Mouse (Mus musculus) c-Kit-negative CD71-positive TER-119-positive erythroid progenitor cells, embryonic 14.5 days (primary cell): ENCODE results near the gene Sgcd.

Source experiments
- DNase-seq: peaks from one replicate; pipeline ENCODE4 v3.0.0-alpha.2; 2013; ENCODE audit warnings: low read depth, low spot score

Gene Sgcd

DNA sequence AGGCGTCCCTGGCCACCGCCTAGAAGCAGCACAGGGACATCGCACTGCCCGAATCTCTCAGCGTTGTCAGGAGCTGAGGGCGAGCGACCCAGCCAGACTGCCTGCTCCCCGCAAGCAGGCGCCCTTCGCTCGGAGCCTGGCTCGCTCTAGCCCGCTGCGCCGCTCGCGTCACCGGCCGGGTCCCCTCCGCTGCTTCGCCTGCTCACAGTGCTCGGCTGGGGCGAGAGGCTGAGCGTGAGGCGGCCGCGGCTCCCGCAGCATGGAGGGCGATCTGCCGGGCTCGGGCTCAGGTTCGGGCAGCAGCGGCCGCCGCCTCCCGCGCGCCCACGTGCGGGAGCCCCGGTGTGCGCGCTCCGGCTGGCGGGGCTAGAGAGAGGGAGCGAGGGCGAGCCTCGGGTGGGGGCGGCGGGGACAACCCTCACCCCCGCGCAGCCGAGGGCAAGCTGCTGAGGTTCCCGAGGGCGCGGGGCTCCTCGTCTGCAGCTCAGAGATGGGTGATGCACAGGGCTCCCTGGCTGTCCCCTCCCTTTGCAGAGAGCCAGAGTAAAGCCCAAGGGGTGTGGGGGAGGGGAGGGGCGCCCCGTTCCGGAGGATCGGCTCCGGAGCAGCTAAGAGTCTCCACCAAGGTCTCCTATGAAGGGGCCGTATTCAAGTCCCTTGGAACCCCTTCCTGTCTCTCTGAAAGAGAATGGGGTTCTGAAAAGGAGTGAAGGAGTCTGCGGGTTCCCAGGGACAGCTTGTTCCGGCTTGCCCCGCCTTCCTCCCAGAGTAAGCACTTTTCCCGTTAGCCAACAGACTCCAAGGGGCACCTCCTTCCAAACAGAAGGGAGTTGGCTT, at the start of gene Sgcd:
Gene Sgcd (minus strand): TSS at position 273 of the 837 bp plus-strand sequence.
- no peak for DNase-seq

DNA sequence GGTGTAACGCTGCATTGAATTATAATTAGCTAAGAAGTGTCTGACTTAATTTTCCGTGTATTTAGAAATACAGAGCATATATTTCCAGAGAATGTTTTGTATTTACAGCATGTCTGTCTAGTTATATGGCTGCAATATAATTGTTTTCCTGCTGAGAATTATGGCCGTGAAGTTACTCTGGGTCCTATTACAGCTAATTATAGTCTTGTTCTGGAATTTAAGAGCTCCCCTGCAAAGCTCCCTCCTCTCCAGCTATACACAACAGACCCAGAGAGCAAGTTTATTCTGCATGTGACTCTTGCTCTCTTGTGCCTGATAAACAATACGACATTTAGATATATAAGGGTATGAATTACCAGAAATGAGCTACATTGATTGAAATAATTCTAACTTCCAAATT, 49.3 kb upstream of the Sgcd start:
- no peak for DNase-seq

DNA sequence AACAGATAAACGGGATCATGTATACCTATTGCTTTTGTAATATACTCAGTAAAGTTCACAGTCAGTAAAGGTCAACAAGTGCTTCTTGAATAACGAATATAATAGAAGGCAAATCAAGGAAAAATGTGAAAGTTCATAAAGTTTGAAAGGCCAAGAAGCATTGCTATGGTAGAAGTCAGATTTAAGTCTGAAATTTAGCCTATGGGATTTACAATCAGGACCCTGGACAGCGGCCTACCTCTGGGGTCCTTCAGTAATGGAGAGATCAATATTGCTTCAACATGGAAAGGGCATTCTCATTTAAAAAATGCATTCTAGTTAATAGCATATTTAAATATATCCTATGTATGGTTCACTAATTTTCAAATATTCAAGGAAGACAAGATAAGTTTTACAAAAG, 24.1 kb upstream of the Sgcd start:
- no peak for DNase-seq

DNA sequence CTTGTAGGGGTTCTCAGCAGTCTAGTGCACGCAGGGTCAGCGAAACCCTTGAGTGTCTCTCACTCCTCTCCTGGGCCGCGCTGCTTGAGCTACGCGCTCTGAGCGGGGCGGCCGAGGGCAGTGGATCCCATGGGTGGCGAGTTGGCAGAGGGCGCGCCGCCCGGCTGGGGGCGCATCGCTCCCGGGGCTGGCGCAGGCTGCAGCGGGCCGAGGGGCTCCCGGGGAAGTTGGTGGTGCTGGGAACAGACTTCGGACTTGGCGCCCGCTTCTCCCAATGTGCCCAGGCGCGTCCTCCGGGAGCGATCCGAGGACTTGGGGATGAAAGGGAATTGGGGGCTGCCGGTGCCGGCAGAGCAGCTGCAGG, 454 bp downstream of the Sgcd start:
- no peak for DNase-seq

DNA sequence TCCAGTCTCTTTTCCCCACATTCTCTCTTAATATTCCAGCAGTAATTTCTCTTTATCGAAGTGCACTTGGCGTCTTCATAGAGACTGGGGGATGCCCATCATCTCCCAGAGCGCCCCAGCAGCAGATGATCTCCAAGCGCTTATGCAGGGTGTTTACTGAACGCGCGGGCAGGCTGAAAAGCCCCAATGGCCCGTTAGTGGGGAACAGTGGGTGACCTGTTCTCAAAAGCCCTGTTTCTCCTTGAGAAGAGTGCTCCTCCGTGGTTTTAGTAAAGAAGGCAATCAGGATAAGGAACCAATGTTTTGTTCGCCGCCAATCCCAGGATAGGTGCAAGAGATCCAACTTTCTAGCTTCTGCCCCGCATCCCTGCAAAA, 889 bp downstream of the Sgcd start:
- no peak for DNase-seq

DNA sequence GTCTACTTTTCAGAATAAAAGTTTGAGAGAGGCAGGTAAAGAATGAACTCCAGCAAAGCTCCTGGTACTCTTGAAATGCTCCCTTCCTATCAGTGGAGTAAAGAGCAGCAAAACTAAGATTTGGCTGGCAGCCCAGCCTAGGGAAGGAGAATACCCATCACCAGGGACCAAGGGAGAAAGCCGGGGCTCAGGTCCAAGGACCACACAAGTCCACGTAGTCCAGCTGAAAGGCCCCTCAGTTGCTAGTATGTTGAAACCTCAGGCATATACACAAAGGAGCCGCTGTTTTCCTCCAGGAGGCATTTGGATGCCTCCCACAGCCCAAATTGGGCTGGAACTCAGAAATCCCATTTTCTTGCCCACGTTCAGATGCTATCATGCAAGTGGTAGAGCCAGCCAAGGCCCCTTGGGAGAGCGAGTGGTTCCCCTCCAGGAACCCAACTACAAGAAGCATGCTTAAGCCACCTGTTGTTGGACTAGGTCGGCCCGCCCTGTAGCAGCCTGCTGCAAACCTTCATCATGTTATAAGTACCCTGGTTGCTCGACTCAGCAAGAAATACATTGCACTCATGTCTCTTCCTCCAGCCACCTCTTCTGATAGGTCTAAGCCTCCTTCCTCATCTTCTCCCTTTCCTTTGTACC, 1.4 kb downstream of the Sgcd start:
- DNase-seq: no peak

DNA sequence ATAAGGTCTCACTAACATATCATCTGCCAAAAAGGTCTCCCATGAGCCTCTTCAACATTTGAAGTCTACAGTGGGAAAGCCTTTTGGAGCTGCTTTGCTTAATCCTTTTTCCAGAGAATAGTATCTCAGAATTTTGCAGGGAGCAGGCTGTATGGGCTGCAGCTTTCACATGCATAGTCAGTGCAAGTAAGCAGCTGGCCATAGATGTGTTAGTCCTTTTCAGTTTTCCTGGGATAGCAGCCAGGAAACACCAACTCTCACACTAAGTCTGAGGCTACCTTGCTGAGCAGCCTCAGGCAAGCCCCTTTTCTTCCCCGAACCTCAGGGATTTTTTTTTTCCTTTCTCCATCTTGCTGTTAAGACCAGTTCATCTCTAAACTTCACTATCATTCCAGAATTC, 6.6 kb downstream of the Sgcd start:
- DNase-seq: no peak

DNA sequence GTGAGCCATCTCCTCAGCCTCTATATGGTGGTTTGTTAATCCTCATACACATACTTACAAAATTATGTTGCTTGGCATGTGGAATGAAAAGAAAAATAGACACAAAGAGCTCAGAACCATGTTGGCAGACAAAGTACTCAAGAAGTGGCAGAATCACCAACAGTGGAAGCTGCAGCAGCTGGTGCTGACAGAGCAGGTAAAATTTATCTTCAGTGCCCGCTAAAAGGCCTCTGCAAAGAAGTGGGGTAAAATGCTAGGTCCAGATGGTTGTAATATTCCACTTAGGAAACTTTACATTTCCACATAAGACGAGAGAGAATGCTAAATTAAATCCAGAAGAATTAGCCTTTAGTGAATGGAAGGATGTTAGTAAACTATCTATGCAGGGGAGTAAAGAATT, 7.7 kb downstream of the Sgcd start:
- DNase-seq: no peak

DNA sequence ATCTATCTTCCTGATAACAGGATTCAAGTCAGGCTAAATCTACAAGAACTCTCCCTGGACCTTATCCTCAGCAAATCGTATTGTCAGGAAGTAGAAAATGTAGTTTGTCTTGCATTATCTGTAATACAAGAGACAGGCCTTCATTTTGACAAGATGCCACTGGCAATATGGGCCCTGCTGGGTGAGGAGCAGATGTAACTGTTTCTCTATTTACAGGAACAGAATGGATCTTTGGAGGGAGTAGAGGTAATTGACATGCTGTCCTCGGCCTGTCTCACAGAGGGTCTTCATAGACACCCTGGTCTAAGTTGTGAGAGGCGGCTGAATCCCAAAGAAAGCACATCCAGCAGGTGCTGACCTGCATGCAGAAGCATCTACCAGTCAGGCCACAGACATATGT, 35.5 kb downstream of the Sgcd start:
- no peak for DNase-seq

DNA sequence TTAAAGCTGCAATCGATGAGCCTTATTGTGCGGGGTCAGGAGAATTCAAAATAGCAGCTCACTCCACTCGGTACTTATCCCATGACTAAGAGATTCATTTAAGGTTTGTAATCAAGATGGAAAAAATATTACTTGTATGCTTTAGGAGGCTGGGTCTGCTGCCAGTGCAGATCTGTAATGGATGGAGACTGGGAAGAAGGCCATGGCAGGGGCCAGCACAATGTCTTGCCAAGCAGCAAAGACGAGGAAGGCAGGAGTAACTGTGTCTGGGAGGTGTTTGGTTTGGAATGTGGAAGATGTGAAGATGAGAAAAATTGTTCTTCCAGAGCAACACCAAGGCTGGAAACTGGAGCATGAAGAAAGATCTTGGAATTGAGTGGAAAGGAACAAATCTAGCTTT, 36.4 kb downstream of the Sgcd start:
- DNase-seq: no peak

DNA sequence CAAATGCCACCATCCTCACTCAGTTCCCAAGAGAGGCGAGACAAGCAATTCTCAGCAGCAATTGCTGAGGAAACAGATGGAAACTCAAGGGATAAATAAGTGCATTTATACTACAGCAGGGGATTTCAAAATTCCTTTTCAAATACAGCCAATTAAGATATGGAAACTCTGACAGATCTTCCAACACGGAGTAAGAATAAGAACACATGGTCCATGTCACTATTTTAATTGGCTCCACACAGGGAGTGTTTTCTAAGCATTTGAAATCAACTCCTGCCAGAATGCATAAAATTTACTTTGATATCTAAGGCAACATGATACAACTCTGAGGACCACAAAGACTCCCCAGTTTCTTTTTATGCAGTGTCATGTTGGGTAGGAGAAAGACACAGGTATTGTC, 49.0 kb downstream of the Sgcd start:
- no peak for DNase-seq

DNA sequence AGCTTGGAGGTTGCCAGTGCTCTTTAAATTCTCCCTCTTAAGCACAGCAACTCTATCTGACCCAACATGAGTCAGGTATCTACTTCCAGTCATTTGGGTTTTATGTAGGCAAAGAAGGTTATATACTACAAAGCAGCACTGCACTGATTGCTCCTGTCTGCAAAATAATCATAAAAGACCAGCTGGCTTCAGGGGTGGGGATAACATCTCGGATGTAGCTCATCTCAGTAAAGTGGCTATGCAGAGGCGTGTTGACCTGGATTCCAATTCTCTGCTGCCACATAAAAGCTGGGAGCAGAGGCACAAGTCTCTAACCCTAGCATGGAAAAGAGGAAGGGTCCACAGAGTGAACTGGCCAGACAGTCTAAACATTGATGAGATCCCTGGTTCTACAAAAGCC, 71.2 kb downstream of the Sgcd start:
- no peak for DNase-seq

DNA sequence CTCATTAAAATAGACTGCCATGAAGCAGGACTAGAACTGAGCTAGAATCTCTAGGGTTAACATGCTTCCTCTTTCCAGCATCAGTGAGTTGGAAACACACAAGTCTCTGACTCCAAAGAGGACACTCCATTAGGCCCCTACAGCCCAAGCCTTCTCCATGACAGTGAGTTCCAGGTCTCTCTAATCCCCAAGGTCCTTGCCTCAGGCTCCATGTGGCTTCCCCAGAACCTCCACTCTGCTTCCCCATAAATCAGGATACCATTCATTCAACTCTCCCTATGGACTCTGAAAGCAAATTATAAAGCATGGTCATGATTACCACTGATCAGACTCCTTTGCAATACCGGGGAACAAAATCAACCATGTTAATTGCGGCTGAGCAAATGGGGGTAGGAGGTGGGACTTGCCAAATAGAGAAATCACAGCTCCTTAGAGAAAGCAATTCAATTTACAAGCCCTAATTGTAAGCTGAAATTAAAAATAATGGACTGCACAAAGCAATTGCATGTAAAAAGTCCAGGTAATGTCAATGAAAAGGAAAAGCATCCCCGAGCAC, 97.1 kb downstream of the Sgcd start:
- no peak for DNase-seq

DNA sequence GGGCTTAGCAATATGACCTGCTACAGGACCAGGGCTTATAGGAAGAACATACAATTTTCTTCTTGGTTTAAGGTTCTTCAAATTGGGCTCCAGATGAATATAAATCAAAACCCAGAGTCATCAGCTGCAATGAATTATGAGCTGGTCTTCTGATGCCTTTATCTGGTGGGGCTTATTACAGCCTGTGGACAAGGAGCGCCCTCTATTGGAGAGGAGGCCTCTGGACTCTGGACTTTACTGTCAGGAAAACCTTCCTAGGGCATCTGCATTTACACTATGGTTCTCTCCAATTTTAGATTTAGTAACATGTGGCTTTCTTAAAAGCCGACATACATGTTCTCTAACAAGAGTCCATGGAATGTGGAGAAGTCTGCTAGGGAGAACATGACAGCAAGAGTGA, 98.5 kb downstream of the Sgcd start:
- DNase-seq: no peak

DNA sequence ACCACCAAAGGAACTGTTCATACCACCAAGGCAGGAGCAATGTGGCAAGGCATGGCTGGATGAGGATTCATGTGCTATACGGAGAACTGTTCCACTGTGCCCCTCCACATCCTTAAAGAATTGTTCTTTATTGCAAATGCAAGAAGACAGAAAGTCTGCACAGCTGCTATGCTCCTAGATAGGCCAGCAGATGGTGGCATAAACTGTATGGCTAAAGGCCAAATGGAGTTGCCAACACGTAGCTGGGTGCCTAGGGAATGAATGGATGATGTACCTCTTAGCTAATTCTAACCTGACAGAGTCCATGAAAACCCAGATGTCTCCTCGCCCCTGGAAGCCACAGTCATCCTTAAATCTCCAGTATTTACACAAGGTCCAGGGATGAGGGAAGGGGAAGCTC, 103.5 kb downstream of the Sgcd start:
- DNase-seq: no peak

DNA sequence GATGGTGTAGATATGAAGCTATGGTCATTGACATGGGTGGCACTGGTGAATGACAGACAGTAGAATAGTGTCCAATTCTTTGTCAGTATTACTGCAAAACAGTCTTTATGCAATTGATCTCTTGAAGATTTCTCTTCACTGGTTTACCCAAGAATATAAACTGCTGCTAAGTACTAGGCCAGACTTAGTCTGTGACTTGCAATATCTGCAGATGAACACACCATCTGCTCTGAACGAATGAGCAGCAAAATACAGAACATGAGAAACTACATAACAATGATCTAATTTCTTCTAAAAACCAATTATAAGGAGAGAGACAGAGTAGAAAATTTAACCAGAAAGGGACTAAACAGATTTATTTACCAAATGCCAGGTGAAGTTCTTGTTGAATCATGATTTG, 105.2 kb downstream of the Sgcd start:
- no peak for DNase-seq

DNA sequence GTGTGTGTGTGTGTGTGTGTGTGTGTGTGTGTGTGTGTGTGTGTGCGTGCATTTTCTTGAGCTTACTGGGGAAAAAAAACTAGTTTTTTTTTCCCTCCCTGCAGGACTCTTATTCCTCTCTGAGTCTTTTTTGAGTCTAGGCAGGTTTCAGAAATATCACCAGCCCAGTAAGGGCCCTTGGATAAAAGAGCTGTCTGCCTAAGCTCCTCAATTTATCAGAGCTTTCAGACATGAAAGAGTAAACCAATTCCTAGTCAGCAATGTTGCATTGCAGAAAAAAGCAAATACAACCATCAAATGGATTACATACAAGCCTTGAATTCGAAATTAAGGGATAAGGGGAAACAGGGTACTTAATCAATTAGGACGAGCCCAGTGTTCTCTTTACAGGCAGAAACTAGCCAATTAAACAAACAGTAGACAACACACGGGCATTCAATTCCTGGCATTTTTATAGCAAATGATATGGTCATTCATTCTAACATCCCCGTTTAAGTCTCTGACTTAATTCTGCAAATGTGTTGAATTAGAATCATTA, 112.1 kb downstream of the Sgcd start:
- DNase-seq: no peak

DNA sequence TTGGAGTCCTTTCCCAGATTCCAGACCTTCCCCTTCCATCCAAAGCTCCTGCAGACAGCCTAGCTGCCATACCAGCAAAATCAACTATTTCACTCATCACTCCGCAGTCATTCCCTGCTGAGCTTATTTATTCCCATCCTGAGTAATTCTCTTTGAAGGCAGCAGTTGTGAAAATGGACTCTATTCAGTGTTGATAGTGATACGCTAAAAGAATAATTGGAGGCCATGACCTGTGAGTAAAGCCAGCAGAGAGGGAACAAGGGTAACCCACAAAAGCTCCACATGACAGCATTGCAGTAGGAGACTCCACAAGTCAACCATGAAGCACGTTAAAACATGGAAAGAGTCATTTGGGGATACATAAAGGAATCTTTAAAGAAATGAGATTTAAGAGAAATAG, 142.9 kb downstream of the Sgcd start:
- no peak for DNase-seq

DNA sequence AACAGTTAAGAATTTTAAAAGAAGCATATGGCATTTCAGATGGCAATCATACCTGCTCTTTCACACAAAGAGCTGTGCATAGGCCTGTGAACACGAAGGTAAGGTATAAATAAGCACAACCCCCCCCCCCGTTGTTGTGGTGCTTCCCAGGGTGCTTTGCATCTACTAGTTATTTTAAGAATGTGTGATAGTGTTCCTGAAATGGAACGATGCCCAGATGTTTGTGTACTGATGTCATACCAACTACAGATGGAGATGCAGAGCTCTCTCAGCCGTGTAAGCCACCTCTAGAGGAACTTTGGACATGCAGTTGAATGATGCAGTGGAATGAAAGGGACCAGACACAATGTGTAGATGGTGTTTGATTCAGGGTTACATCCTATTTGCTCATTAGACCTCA, 155.5 kb downstream of the Sgcd start:
- no peak for DNase-seq

DNA sequence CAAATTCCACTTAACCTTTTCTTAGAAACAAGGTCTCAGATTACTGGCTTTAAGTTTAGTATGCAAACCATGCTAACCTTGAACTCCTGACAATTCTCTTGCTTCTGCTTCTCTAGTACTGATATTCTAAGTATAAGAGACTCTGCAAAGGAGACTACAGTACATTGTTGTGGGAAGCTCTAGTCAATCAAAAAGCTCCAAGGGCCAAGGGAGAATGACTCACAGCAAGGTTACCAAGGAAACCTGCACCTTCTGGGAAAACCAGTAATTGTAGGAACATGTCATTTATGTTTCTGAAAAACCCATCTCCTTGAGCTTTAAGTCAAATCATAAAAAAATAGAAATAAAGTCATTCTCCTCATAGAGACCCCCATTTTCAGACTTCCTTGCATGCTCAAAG, 178.5 kb downstream of the Sgcd start:
- DNase-seq: no peak

DNA sequence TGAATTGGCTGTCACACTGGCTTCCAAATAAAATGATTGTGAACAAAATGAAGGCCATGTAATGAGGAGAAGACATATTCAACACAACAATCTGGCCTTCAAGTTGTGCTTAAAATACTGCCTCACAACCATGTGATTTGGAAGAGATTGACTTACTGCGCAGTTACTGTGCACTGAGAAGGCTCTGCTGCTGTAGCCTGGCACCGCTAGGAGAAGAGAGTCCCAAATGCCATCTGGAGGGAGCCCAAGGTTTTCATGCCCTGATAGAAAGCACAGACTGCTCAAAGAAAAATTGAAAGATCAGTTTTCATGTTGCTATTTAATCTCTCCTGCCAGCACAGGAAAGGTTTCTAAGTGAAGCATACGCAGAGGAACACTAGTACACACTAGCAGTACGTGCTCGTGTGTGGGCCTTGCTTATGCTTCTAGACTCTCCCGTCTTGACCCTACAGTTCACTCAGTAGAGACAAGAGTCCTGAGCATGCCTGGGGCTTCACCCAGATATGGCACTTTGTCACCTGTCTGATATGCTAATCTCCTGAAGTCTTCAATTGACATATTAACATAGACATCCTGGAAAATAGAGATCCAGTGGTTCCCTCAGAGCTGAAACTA, 184.6 kb downstream of the Sgcd start:
- no peak for DNase-seq

DNA sequence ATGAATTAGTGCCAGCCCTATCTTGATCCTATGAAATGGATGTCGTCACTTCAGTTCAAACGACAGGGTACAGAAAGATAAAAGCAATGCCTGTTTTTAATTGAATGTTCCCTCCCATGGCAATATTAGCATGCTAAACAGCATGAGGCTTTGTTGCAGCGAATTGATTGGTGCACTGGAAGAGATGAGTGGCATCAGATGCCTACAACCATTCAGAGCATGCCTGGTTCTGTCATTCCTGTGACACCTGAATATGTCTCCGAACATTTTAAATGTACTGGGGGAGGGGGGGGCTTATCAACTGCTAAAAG, 210.9 kb downstream of the Sgcd start:
- DNase-seq: no peak
